Mouse (Mus musculus): ENCODE results near the gene Asb18.

DNA sequence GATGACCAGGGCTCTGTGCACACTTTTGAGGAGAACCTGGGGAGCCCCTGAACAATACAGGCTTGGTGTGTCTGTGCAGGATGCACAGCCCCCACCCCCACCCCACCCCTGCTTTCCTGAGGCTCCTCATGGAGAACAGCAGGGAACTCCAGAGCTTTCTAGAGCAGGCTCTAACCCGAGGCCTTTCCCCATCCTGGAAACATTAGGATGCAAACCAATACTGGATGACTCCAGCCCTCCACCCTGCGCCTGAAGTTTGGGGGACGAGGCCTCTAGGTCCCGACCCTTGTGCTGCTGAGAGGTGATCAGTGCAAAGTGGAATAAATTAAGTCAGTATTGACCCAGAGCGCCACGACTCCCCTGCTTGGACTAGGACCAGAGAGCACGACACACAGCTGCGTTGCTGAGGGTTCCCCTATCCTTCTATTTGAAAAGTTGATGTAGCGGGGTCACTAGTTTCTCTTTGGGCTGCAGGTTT lies 87.8 kb downstream of the Asb18 start:
- TF ChIP-seq CTCF (conservative IDR thresholded peaks at IDR 0.05; ENCODE audit: low read length) (no peak), POU5F1 (IDR thresholded peaks at IDR 0.05; ENCODE audit: borderline replicate concordance, low read length) (no peak), NANOG (IDR thresholded peaks at IDR 0.05; ENCODE audit: borderline replicate concordance, low read length) (no peak)

Data from E14TG2a.4 (cell line).